Mouse (Mus musculus): ENCODE data around the gene Ppp1r36.
A peak's percentile ranks its signal among the peaks of the same experiment; 100 is the strongest.

DNA sequence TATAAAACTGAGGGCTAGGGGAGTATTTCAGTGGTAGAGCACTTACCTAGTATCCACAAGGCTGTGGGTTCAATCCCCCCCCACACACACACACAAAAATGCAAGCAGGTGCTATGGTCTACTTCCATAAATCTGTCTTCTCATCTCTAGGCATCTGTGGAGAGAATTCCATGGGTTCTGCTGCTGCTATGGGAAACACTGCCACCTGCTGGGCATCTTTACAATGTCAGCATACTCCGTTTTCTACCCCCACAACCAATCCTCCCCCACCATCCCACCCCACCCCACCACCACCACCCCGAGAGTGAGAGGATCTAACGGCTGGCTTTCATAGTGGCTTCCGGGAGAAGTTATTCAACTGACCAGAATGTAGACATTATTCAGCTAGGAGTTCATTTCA lies 54.7 kb downstream of the Ppp1r36 start:
- TF ChIP-seq CTCF (IDR thresholded peaks at IDR 0.05; ENCODE audit: extremely low read depth, insufficient read depth, insufficient read length, insufficient replicate concordance), result peak; percentile 54; the same call in 1 of the 2 replicates
- no peak for TF ChIP-seq POLR2A (IDR thresholded peaks at IDR 0.05; ENCODE audit: low read depth, low read length)
